Mouse (Mus musculus): Measurements from ENCODE around the gene Pnkp.

Pnkp gene

GRCm38 (mm10) chr7:44895593-44896434 lies 38.9 kb downstream of the Pnkp start, which contains the start of gene Fuz:
TSS of gene Fuz (plus strand) at chr7:44896079.
- intact Hi-C loops (cut with DNase I): no loop called here

GRCm38 (mm10) chr7:44896499-44896898 lies 39.6 kb downstream of the Pnkp start:
- intact Hi-C loops (cut with DNase I): no loop called here

GRCm38 (mm10) chr7:44898607-44899006 lies 41.7 kb downstream of the Pnkp start:
- intact Hi-C loops (cut with DNase I): no loop called here

- intact Hi-C loops (cut with DNase I): loop anchor here (10.0 kb wide), 1 partner anchor 54 kb away; no protein-coding TSS in a partner anchor
Measured at GRCm38 (mm10) chr7:44900632-44901031, 43.7 kb downstream of the Pnkp start.

- intact Hi-C loops (cut with DNase I): loop anchor here (10.0 kb wide), 1 partner anchor 54 kb away; no protein-coding TSS in a partner anchor
Measured at GRCm38 (mm10) chr7:44901230-44901722, 44.3 kb downstream of the Pnkp start.

- intact Hi-C loops (cut with DNase I): loop anchor here (10.0 kb wide), 1 partner anchor 49 kb away; no protein-coding TSS in a partner anchor
Measured at GRCm38 (mm10) chr7:44905430-44905829, 48.5 kb downstream of the Pnkp start.

- intact Hi-C loops (cut with DNase I): loop anchor here (10.0 kb wide), 1 partner anchor 46 kb away; no protein-coding TSS in a partner anchor
Measured at GRCm38 (mm10) chr7:44908706-44909476, 52.0 kb downstream of the Pnkp start.

Small RNA genes lying within 50 kb of the gene (microRNA-seq; reads per million reads assigned to microRNA genes)
- 0 reads per million in 2 experiments for gene Mir707

Measured in adrenal gland (tissue).